8 mouse cellular contexts compared by ENCODE assay signal in genomic region chrX:159532811-159533462, GRCm38 (mm10). TPM values are rescaled to one million over a fixed set of nuclear protein-coding genes. Genes with fewer than 3 reads are reported as not detected.
DNase-seq lines count a peak whose midpoint lies in the region; ATAC-seq lines count a peak whose summit lies in the region.

No protein-coding gene starts in this region.

- H3K4me1 ChIP-seq in heart, embryonic 12.5 days (replicated peaks), result no peaks in the 10 kb centered on the region
- 0 out of 2 replicates have a peak, but pooled peaks cover 3% of the 10 kb centered on the region for H3K4me1 ChIP-seq in midbrain, embryonic 14.5 days (ENCODE audit: control insufficient read depth, insufficient read depth, low read length)

- H3K27ac ChIP-seq in heart, embryonic 12.5 days (ENCODE audit: poor library complexity, severe bottlenecking), result peak overlapping the region; percentile 87
- H3K27ac ChIP-seq in midbrain, embryonic 14.5 days (replicated peaks; ENCODE audit: low read depth, low read length), result peak overlapping the region; percentile 79

- H3K4me3 ChIP-seq in heart, embryonic 12.5 days, result peak overlapping the region; percentile 85
- peak overlapping the region; percentile 54 for H3K4me3 ChIP-seq in midbrain, embryonic 14.5 days (replicated peaks; ENCODE audit: low read depth, low read length)

- peak overlapping the region; percentile 81 for H3K9ac ChIP-seq in heart, embryonic 12.5 days
- peak overlapping the region; percentile 69 for H3K9ac ChIP-seq in midbrain, embryonic 14.5 days (replicated peaks; ENCODE audit: low read length)

- 0 out of 2 replicates have a peak, but pooled peaks cover 2% of the 10 kb centered on the region for H3K27me3 ChIP-seq in heart, embryonic 12.5 days (replicated peaks)
- H3K27me3 ChIP-seq in midbrain, embryonic 14.5 days (ENCODE audit: control insufficient read depth, insufficient read depth, low read length), result no peaks in the 10 kb centered on the region

- WGBS in heart, embryonic 12.5 days, result 14% methylated on average over 38 of the region's 56 CpGs
- WGBS in midbrain, embryonic 14.5 days, result 22% methylated on average over 53 of the region's 56 CpGs

- DNase-seq in adrenal gland, postnatal 10 days, result peak; percentile 45
- no peak for DNase-seq in adrenal gland, adult 8-10 months
- DNase-seq in thymus, postnatal 10 days (ENCODE audit: low spot score in 2 of 2), result peak; percentile 5 to 12
- no peak for DNase-seq in thymus, postnatal 25 days
- DNase-seq in kidney, postnatal 36 days, result peak; percentile 32 to 57
- DNase-seq in midbrain, embryonic 14.5 days, result peak; percentile 62
- DNase-seq in frontal cortex, adult 2 months (ENCODE audit: extremely low spot score in 1 of 2, low spot score in 1 of 2), result no peak

- H3K36me3 ChIP-seq in heart, embryonic 12.5 days, result no peaks in the 10 kb centered on the region
- no peaks in the 10 kb centered on the region for H3K36me3 ChIP-seq in midbrain, embryonic 14.5 days (ENCODE audit: control insufficient read depth, insufficient read depth, low read length)

- peak; percentile 67 for ATAC-seq in heart, embryonic 12.5 days (ENCODE audit: insufficient number of reproducible peaks, low FRiP score)
- ATAC-seq in midbrain, embryonic 14.5 days (ENCODE audit: low FRiP score, low TSS enrichment), result no peak; the same call in none of the 2 replicates

- H3K9me3 ChIP-seq in heart, embryonic 12.5 days (replicated peaks), result no peaks in the 10 kb centered on the region; the same call in 1 of the 2 replicates
- H3K9me3 ChIP-seq in midbrain, embryonic 14.5 days (ENCODE audit: control insufficient read depth, low read length), result no peaks in the 10 kb centered on the region

- peak overlapping the region; percentile 70 for H3K4me2 ChIP-seq in heart, embryonic 12.5 days
- H3K4me2 ChIP-seq in midbrain, embryonic 14.5 days (ENCODE audit: low read length), result peak overlapping the region; percentile 56

RNA-seq across cellular contexts. Expression of gene Bclaf3, which starts 6.4 kb away (rescaled TPM):
- total RNA-seq in adrenal gland, postnatal 10 days (2021), result 10 to 100 TPM in 1 of 2 experiments, 1 to 10 TPM in 1; 6.8 to 10.1 TPM
- 10 to 100 TPM in 3 of 4 experiments, 1 to 10 TPM in 1; 8.2 to 12.9 (median 10.6) TPM for total RNA-seq in adrenal gland, adult 8-10 months (2022)
- 16.7 and 17.6 TPM in 2 replicates for polyA plus RNA-seq in heart, embryonic 12.5 days (2016; fragmentation: Nextera tagmentation; extraction: Ambion mirVana)
- polyA plus RNA-seq in midbrain, embryonic 14.5 days (2014; fragmentation: Nextera tagmentation; extraction: Ambion mirVana), result 28.3 and 29.1 TPM in 2 replicates
- polyA plus RNA-seq in frontal cortex, adult 2 months (2012; rRNA removed), result 9.8 and 11.2 TPM in 2 replicates

Comparison
In these comparisons a context has a peak if more than half of its experiments do, and no peak if none do; other contexts are left out.
1. DNase-seq: peak in adrenal gland, postnatal 10 days (single experiment), thymus, postnatal 10 days (2 of 2), kidney, postnatal 36 days (2 of 2) and midbrain, embryonic 14.5 days (single experiment); none in adrenal gland, adult 8-10 months (single experiment), thymus, postnatal 25 days (single experiment) and frontal cortex, adult 2 months (0 of 2).